Mouse (Mus musculus) forebrain, embryonic 16.5 days (tissue): Measurements from ENCODE around the gene Tmod3. TPM values are rescaled to one million over a fixed set of nuclear protein-coding genes. Genes with fewer than 3 reads are reported as not detected.
A peak's percentile ranks its signal among the peaks of the same experiment; 100 is the strongest.

Experiments used
- ATAC-seq: fragments of 200-750 bp; cut with Nextera tagmentation; 2 replicates; pipeline ENCODE4 v1.8.0; 2017; ENCODE audit warnings: mild to moderate bottlenecking, moderate library complexity
- H3K27ac ChIP-seq: fragments of 300-500 bp; sonication (generic); 2 replicates; pipeline ENCODE4 v1.5.1; 2014; ENCODE audit warnings: low read length, control low read depth
- H3K27me3 ChIP-seq: fragments of 300-500 bp; sonication (generic); replicated peaks from 2 replicates; pipeline ENCODE4 v1.6.1; 2014; ENCODE audit warnings: low read length; ENCODE audit not compliant: control insufficient read depth, insufficient read depth
- H3K36me3 ChIP-seq: fragments of 300-500 bp; sonication (generic); 2 replicates; pipeline ENCODE4 v1.6.1; 2014; ENCODE audit not compliant: control insufficient read depth, insufficient read depth
- H3K4me1 ChIP-seq: fragments of 300-500 bp; sonication (generic); replicated peaks from 2 replicates; pipeline ENCODE4 v1.6.1; 2014; ENCODE audit warnings: low read length; ENCODE audit not compliant: control insufficient read depth, insufficient read depth
- H3K4me2 ChIP-seq: fragments of 300-500 bp; sonication (generic); 2 replicates; pipeline ENCODE4 v1.6.1; 2014; ENCODE audit warnings: mild to moderate bottlenecking, low read length, control low read depth
- H3K4me3 ChIP-seq: fragments of 300-500 bp; sonication (generic); replicated peaks from 2 replicates; pipeline ENCODE4 v1.5.1; 2014; ENCODE audit warnings: mild to moderate bottlenecking, low read length, control low read depth
- H3K9ac ChIP-seq: fragments of 300-500 bp; sonication (generic); replicated peaks from 2 replicates; pipeline ENCODE4 v1.6.1; 2014; ENCODE audit warnings: low read depth, low read length, control low read depth
- H3K9me3 ChIP-seq: fragments of 300-500 bp; sonication (generic); 2 replicates; pipeline ENCODE4 v1.6.1; 2016; ENCODE audit warnings: low read length; ENCODE audit not compliant: control insufficient read depth
- WGBS: fragments of 180-500 bp; shearing (Covaris S2); extraction: QIAGEN DNeasy Blood & Tissue Kit; methylation state at CpG from one replicate; pipeline ENCODE4 v1.1.7; 2014; 5-methylcytosine and 5-hydroxymethylcytosine counted together
- polyA plus RNA-seq: library from polyadenylated mRNA; unstranded; fragments of >200 nt; fragmentation: Nextera tagmentation; extraction: Ambion mirVana; gene quantifications from 2 replicates; pipeline ENCODE4 v1.2.1, GENCODE M21; 2015

Gene Tmod3
- polyA plus RNA-seq, 1 experiment from 2014 or later = 107 TPM

DNA sequence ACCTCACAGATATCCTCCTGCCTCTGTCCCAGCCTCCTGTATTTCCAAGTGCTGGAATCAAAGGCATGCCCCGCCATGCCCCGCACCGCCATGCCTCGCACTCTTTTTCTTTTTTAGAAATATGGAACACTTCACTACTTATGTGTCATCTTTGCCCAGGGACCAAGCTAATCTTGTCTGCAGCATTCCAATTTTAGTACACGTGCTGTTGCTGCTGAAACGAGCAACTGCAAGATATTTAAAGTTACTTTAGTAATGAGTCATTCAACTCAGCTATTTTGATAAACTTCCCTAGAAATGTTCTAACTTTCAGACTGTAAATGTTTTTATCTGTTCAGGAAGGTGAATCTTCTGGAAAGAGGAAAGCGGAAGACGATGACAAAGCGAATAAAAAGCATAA lies 93.6 kb downstream of the Tmod3 start:
- 93% methylated on average over 9 of the region's 9 CpGs for WGBS
- H3K9ac ChIP-seq = no peak overlapping the region
- no peak overlapping the region for H3K4me3 ChIP-seq
- no peaks in the 10 kb centered on the region for H3K9me3 ChIP-seq
- peaks cover 4% of the 10 kb centered on the region; the same call in 1 of the 2 replicates for H3K4me1 ChIP-seq
- H3K27ac ChIP-seq = no peak overlapping the region
- peaks cover 20% of the 10 kb centered on the region for H3K36me3 ChIP-seq
- no peak for ATAC-seq
- H3K27me3 ChIP-seq = no peaks in the 10 kb centered on the region
- no peak overlapping the region for H3K4me2 ChIP-seq

DNA sequence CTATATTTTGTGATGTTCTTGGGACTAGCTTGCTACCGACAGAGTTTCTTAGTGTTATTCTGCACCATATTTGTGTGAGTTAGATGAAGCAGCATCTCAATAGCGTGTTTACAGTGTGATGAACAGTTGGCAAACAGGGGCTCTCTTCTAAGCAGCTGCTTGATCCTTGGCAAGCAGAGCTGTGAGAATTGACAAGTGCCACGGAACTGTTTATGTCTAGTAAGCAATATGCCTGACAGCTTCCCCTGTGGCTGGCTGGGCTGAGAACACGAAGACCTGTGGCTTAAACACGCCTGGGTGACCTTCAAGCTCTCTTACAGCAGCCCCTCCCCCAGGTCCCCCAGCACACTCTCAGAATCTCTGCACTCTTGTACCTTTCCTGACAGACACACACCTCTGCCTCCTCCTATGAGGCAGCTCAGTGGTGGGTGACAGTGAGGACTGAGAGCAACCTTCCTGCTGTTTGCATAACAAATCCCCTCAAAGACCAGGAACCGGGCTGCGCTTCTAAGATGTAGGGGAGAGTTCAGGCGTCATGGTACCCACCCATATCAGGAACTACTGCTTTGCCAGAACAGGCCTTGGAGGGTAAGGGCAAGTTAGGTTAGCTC lies 96.3 kb downstream of the Tmod3 start:
- whole genome bisulfite sequencing = 66% methylated on average over 8 of the region's 8 CpGs
- Histone ChIP-seq H3K27me3 (no peaks in the 10 kb centered on the region), H3K4me2 (no peak overlapping the region), H3K4me3 (no peak overlapping the region), H3K9me3 (no peaks in the 10 kb centered on the region), H3K4me1 (peaks cover 4% of the 10 kb centered on the region; the same call in 1 of the 2 replicates), H3K36me3 (peaks cover 41% of the 10 kb centered on the region), H3K27ac (no peak overlapping the region), H3K9ac (no peak overlapping the region)
- peak; percentile 88 for ATAC-seq

GRCm38 (mm10) chr9:75455684-75456083 lies 103.8 kb downstream of the Tmod3 start:
- Histone ChIP-seq H3K9ac (no peak overlapping the region), H3K4me1 (no peaks in the 10 kb centered on the region), H3K4me2 (no peak overlapping the region), H3K9me3 (no peaks in the 10 kb centered on the region), H3K27ac (no peak overlapping the region), H3K36me3 (peaks cover 68% of the 10 kb centered on the region), H3K4me3 (no peak overlapping the region), H3K27me3 (no peaks in the 10 kb centered on the region)
- ATAC-seq = no peak
- 77% methylated on average over 10 of the region's 10 CpGs for WGBS

DNA sequence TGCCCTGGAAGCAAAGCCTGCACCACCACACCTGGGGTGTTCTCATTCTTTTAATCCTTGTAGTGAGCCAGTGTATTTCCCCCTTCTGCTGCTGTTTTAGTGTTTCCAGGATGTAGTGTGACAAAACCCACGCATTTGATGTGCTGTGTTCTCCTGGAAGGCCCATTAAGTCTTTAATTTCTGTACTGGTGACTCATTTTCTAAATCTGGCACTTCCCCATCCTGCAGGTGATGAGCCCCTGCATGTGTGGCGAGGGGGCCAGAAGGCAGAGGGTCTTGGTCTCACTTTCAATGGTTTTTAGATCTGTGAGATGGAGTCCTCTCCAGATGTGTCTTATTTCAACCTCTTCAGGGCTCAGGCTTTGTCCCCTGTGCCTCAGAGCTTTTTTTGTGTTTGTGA lies 105.5 kb downstream of the Tmod3 start:
- Histone ChIP-seq H3K27me3 (no peaks in the 10 kb centered on the region), H3K36me3 (peaks cover 62% of the 10 kb centered on the region), H3K9me3 (no peaks in the 10 kb centered on the region), H3K4me2 (no peak overlapping the region), H3K4me3 (no peak overlapping the region), H3K27ac (no peak overlapping the region), H3K4me1 (no peaks in the 10 kb centered on the region), H3K9ac (no peak overlapping the region)
- WGBS = 90% methylated on average over 2 of the region's 2 CpGs
- no peak for ATAC-seq

- WGBS = 97% methylated on average over 3 of the region's 3 CpGs
- Histone ChIP-seq H3K4me2 (no peak overlapping the region), H3K27me3 (no peaks in the 10 kb centered on the region), H3K27ac (no peak overlapping the region), H3K4me3 (no peak overlapping the region), H3K9ac (no peak overlapping the region), H3K36me3 (peaks cover 33% of the 10 kb centered on the region), H3K9me3 (no peaks in the 10 kb centered on the region), H3K4me1 (peaks cover 1% of the 10 kb centered on the region)
- ATAC-seq = no peak
Observed at GRCm38 (mm10) chr9:75448021-75448420, 111.4 kb downstream of the Tmod3 start.

Other genes with a start within 250 kb of the Tmod3 start
- not detected in 2 replicates for gene Bcl2l10, start 211.9 kb downstream of the Tmod3 start, polyA plus RNA-seq
- 139 and 141 TPM in 2 replicates for gene Mapk6, start 149.7 kb downstream of the Tmod3 start, polyA plus RNA-seq
- gene Leo1, start 118.1 kb downstream of the Tmod3 start, polyA plus RNA-seq = 41.9 and 43.7 TPM in 2 replicates
- 252 and 274 TPM in 2 replicates for gene Tmod2, start 51.7 kb upstream of the Tmod3 start, polyA plus RNA-seq
- 26.7 and 28.2 TPM in 2 replicates for gene Lysmd2, start 66.1 kb upstream of the Tmod3 start, polyA plus RNA-seq
- gene Scg3, start 124.4 kb upstream of the Tmod3 start, polyA plus RNA-seq = 114 and 125 TPM in 2 replicates
- 2.0 and 2.4 TPM in 2 replicates for gene Bmp5, start 215.7 kb upstream of the Tmod3 start, polyA plus RNA-seq